Mouse (Mus musculus) lung, postnatal 14 days (tissue): ENCODE results near the gene Plekhh1.
"Not testable (repeated sequence)": the region's sequence is repeated elsewhere in the genome, so short reads cannot be mapped to it uniquely, and the experiment has no call there.

Source experiments
- DNase-seq: peaks from one replicate; pipeline ENCODE4 v3.0.0; 2021

The Plekhh1 gene

GRCm38 (mm10) chr12:79028911-79029861 lies at the start of gene Plekhh1:
TSS of gene Plekhh1 (plus strand) at chr12:79029163.
- peak; percentile 68 for DNase-seq

GRCm38 (mm10) chr12:78980683-78981091 lies 48.3 kb upstream of the Plekhh1 start:
- peak; percentile 28 for DNase-seq

- DNase-seq = no peak
Measured at GRCm38 (mm10) chr12:78981131-78981530, 47.8 kb upstream of the Plekhh1 start.

- DNase-seq = no peak
Measured at GRCm38 (mm10) chr12:78981938-78982825, 46.8 kb upstream of the Plekhh1 start.

- DNase-seq = peak; percentile 34
Measured at GRCm38 (mm10) chr12:78983296-78984034, 45.5 kb upstream of the Plekhh1 start.

GRCm38 (mm10) chr12:78984035-78984432 lies 44.9 kb upstream of the Plekhh1 start:
- DNase-seq = peak; percentile 19

- no peak for DNase-seq
Measured at GRCm38 (mm10) chr12:78987581-78988081, 41.3 kb upstream of the Plekhh1 start.

GRCm38 (mm10) chr12:78996271-78996670 lies 32.7 kb upstream of the Plekhh1 start:
- no peak for DNase-seq

GRCm38 (mm10) chr12:78996711-78997110 lies 32.3 kb upstream of the Plekhh1 start:
- no peak for DNase-seq

- DNase-seq = no peak
Measured at GRCm38 (mm10) chr12:79002406-79002805, 26.6 kb upstream of the Plekhh1 start.

- DNase-seq = no peak
Measured at GRCm38 (mm10) chr12:79002978-79003377, 26.0 kb upstream of the Plekhh1 start.

- no peak for DNase-seq
Measured at GRCm38 (mm10) chr12:79005456-79005855, 23.5 kb upstream of the Plekhh1 start.

- DNase-seq = no peak
Measured at GRCm38 (mm10) chr12:79006076-79006475, 22.9 kb upstream of the Plekhh1 start.

- peak; percentile 45 for DNase-seq
Measured at GRCm38 (mm10) chr12:79006478-79007125, 22.4 kb upstream of the Plekhh1 start.

- DNase-seq = peak; percentile 48
Measured at GRCm38 (mm10) chr12:79007126-79007753, 21.7 kb upstream of the Plekhh1 start, which contains the start of gene Tmem229b. TSS of gene Tmem229b (minus strand) at chr12:79007627.

- DNase-seq = no peak
Measured at GRCm38 (mm10) chr12:79010569-79010968, 18.4 kb upstream of the Plekhh1 start.

GRCm38 (mm10) chr12:79016109-79016508 lies 12.9 kb upstream of the Plekhh1 start:
- no peak for DNase-seq

GRCm38 (mm10) chr12:79017994-79018399 lies 11.0 kb upstream of the Plekhh1 start:
- DNase-seq = no peak

GRCm38 (mm10) chr12:79021902-79022301 lies 7.1 kb upstream of the Plekhh1 start:
- no peak for DNase-seq

GRCm38 (mm10) chr12:79022882-79023281 lies 6.1 kb upstream of the Plekhh1 start:
- peak; percentile 82 for DNase-seq

- DNase-seq = not testable (repeated sequence)
Measured at GRCm38 (mm10) chr12:79027526-79027925, 1.4 kb upstream of the Plekhh1 start.
